Mouse (Mus musculus) lung, postnatal 36 days (tissue): ENCODE measurements around the gene Pnmal1.

Experiments used
- DNase-seq: peaks from one replicate; pipeline ENCODE4 v3.0.0; 2022; ENCODE audit warnings: mixed read lengths

Gene Pnmal1

GRCm38 (mm10) chr7:16924037-16924834 is 35.2 kb upstream of the Pnmal1 start, which contains the start of gene Calm3:
Gene Calm3 (minus strand): TSS chr7:16924114.
- peak; percentile 99 for DNase-seq

DNA sequence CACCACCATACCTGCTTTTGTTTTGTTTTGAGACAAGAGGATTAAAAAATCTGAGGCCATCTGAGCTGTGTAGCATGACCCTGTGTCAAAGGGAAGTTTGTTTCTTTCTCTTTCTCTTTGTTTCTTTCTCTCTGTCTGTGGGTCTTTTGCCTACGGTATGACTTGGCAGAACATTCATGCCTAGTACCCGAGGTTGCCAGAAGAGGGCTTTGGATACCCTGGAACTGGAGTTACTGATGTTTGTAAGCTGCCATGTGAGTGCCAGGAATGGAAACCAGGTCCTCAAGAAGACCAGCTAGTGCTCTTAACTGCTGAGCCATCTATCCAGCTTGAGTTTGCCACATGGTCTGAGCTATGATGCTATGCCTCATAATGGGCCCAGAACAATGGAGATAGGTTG is 31.1 kb upstream of the Pnmal1 start:
- DNase-seq = no peak

DNA sequence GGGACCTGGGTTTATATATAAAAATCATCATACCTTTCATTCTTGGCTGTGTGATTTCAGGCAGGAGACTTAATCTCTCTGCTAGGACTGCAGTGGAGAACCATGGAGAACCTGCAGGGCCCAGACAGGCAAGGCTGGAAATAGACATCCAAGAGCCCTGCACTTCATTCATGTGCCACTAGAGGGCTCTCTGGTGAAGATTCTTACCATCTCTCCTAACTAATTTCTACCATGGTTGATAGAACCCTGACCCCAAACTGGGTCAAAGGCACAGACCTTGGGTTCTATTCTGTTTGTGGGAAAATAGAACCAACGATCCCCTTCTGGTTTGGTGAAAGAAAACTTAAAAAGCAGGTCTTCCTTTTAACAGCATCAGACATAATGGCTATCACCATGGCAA is 28.6 kb upstream of the Pnmal1 start:
- DNase-seq = peak; percentile 86

DNA sequence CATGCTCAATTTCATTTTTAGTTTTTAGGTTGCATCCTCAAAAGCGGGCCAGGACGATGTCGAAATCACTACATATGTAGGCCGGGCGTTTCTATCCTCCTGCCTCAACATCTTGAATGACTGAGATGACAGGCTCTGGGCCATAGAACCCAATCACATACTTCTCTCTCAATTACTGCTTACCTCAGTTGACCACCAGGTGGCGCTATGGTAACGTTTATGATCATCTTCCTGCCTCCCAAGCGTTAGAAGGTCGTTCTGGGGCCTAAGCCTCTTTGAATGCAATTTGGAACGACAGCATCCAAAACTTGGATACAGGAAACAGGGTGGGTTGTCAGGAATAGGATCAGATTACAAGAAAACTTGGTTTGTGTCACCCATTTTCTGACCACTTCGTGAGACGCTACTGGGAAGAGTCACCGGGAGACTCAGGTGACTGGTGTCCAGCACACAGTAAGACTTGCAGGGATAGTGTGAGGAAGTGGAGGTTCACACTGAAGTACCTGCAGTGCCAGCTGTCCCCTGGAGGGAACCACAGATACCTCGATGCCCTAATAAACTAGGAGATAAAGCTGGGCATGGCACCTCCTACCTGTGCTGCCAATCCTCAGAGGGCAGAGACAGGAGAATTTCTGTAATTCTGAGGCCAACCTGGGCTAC is 27.4 kb upstream of the Pnmal1 start:
- DNase-seq = peak; percentile 93

- DNase-seq = peak; percentile 80
Observed at GRCm38 (mm10) chr7:16932704-16933577, 26.5 kb upstream of the Pnmal1 start.

- no peak for DNase-seq
Observed at GRCm38 (mm10) chr7:16937312-16937711, 22.2 kb upstream of the Pnmal1 start.

DNA sequence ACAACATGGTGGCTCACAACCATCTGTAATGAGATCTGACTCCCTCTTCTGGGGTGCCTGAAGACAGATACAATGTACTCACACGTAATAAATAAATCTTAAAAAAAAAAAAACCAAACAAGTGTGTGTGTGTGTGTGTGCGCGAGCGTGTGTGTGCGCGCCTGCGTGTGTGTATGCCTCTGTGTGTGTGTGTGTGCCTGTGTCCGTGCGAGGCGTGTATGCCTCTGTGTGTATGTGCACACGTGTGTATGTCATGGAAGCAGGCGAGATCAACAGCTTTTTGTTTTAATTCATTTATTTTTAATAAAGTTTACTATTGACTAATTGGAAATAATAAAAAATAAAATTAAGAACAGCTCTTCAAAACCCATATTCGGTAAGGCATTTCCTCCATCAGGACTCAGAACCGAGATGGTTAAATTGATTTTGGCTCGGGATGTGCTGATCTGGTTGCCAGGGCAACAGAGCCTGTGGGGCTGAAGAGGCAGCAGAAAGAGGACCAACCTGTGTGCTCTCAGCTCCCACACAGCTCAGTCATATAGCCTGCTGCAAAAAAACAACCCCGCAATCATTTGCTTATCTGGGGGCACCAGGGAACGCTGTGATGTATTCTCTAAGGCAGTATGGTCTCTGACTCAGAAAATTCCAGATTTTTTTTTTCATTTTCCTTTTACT is 21.2 kb upstream of the Pnmal1 start:
- no peak for DNase-seq

DNA sequence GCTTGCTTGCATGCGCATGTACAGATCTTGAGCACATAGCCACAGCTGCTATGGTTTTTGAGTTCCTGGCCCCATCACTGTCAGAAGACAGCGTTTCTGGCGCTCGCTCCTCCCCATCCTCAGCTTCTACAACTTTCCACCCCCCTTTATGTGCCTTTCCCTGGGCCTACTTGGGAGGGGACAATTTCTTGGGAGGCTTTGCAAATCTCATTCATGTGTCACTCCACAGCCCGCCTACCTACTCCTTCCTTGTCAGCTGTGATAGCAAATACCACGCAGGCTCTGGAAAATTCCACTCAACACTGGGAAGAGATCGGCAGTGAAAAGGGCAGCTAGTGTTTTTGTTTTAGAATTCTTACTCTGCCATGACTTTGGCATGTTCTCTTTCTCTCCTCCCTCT is 19.2 kb upstream of the Pnmal1 start:
- DNase-seq = peak; percentile 53

DNA sequence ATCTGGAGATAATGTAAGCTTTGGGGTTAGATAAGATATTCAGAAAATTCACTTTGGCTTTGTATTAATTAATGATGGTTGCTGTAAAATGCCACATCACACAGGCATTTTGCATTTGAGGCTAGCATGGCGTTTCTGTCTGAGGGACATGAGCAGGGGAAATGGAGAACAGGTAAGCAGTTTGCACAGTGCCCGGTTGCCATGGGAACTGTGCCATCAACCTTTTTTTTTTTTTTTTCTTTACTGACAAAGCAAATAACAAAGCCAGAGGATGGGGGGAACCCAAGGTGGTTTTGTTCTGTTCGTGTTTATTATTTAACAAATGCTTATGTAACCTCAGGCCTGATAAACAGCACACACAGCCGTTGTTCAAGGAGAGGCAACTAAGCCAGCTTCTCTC is 16.6 kb upstream of the Pnmal1 start:
- DNase-seq = no peak

DNA sequence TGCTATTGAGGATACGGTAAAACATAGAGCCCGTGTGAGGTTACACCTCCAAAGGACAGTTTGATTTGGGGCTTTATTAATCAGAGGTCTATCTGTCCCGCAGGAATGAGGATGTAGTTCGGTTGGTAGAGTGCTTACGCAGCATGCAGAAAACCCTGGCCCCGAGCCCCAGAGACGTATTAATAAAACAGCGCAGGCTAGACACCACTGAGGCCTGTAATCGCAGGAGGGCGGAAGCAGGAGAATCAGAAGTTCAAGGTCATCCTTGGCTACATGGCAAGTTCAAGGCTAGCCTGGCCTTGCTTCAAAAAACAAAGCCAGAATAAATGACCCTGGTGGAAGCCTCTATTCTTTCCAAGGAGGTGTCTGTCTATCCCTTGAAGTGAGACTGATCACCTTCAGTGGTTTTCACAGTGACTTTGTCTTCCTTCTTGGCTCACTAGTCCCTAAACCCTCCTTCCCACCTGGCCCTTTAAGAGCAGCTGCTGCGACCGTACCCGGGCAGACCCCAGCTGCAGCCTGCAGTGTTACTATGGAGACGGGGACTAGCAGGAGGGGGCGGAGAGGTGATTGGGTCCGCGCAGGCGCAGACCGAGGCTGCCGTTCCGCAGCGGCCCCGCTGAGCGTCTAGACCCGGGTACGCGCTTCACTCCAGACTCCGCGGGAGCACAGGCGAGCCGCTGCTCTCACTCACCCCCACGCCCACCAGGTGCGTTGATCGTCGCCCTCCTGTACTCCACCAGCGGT is 15.2 kb upstream of the Pnmal1 start, which contains the start of gene Pnmal2:
Pnmal2 (plus strand) TSS at position 622 of the 747 bp plus-strand sequence.
- DNase-seq = peak; percentile 62

- no peak for DNase-seq
Observed at GRCm38 (mm10) chr7:16944808-16945315, 14.6 kb upstream of the Pnmal1 start.

DNA sequence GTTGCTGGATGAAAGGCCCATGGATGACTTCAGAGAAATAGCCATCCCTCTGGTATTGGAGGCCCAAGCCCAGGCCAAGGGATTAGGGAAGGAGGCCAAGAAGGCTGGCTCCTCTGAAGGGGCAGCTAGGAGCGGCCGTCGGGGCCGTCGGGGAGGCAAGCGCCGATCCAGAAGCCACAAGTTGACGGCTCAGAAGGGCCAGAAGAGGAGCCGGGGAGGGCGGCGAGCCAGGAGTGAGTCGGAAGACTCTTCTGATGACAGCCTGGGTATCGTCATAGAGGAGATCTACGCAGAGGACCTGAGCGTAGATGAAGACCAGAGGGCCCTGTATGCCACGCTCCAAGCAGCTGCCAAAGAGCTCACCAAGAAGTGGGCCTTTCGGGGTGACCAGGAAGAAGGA is 14.1 kb upstream of the Pnmal1 start:
- no peak for DNase-seq

GRCm38 (mm10) chr7:16946441-16947348 is 12.8 kb upstream of the Pnmal1 start:
- no peak for DNase-seq

GRCm38 (mm10) chr7:16947349-16947895 is 12.1 kb upstream of the Pnmal1 start:
- DNase-seq = no peak

DNA sequence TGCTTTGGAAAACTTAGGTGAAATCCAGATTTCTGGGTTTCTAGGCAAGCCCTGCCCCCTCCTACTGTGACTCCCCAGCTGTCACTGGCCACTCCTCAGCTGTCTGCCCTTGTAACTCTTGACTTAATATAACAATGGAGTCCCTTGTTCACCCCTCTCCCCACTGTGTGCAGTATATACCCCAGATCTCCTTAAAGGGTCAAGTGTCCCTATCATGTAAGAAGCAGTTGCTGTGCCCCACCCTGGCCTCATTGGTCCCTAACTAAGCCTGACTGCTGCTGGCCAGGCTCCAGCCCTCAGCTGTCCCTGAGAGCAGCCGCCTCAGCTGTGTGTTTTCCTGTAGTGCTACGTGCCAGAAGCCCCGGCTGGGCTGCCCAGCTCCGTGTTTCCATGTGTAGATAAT is 11.5 kb upstream of the Pnmal1 start:
- DNase-seq = peak; percentile 29

- DNase-seq = no peak
Observed at GRCm38 (mm10) chr7:16948923-16949458, 10.5 kb upstream of the Pnmal1 start.

GRCm38 (mm10) chr7:16949908-16950841 is 9.3 kb upstream of the Pnmal1 start:
- DNase-seq = peak; percentile 78

GRCm38 (mm10) chr7:16950861-16951635 is 8.4 kb upstream of the Pnmal1 start:
- DNase-seq = peak; percentile 84
